Mouse (Mus musculus) testis, adult 2 months (tissue): ENCODE data around the gene Rad51ap1. TPM values are rescaled to one million over a fixed set of nuclear protein-coding genes. Genes with fewer than 3 reads are reported as not detected.

Source experiments
- H3K27ac ChIP-seq: fragments of 200-500 bp; 2 replicates; pipeline ENCODE4 v1.5.1; 2012; ENCODE audit warnings: low read depth, low read length; ENCODE audit not compliant: control insufficient read depth, insufficient read depth
- H3K27me3 ChIP-seq: fragments of 200-500 bp; 2 replicates; pipeline ENCODE4 v1.6.1; 2012; ENCODE audit warnings: mild to moderate bottlenecking, low read length, moderate library complexity; ENCODE audit not compliant: control insufficient read depth, insufficient read depth
- H3K36me3 ChIP-seq: fragments of 200-500 bp; 2 replicates; pipeline ENCODE4 v1.6.1; 2012; ENCODE audit warnings: mild to moderate bottlenecking, low read length; ENCODE audit not compliant: control insufficient read depth, insufficient read depth
- H3K4me1 ChIP-seq: fragments of 200-500 bp; 2 replicates; pipeline ENCODE4 v1.6.1; 2012; ENCODE audit warnings: low read length; ENCODE audit not compliant: control insufficient read depth, insufficient read depth
- H3K4me3 ChIP-seq: fragments of 200-500 bp; 2 replicates; pipeline ENCODE4 v1.5.1; 2012; ENCODE audit warnings: low read depth, mild to moderate bottlenecking, low read length, moderate library complexity, mixed read lengths; ENCODE audit not compliant: control insufficient read depth
- CTCF ChIP-seq: fragments of 200-500 bp; IDR thresholded peaks from 2 replicates; pipeline ENCODE4 v1.5.1; 2012; ENCODE audit warnings: low read depth, mild to moderate bottlenecking, inconsistent platforms, low read length, moderate library complexity; ENCODE audit not compliant: control insufficient read depth, insufficient read depth, insufficient replicate concordance
- POLR2A ChIP-seq: fragments of 200-500 bp; IDR thresholded peaks from 2 replicates; pipeline ENCODE4 v1.6.1; 2012; ENCODE audit warnings: low read depth, mild to moderate bottlenecking, inconsistent platforms, low read length, moderate library complexity; ENCODE audit not compliant: control insufficient read depth
- polyA plus RNA-seq: library from polyadenylated mRNA; depleted of rRNA; stranded (reverse); fragments of >200 nt; gene quantifications from 2 replicates; pipeline ENCODE4 v1.2.3, GENCODE M21; 2012; rRNA removed

Rad51ap1 gene
- 15.9 and 16.0 TPM in 2 replicates for polyA plus RNA-seq

- Histone ChIP-seq H3K4me3 (peak within 1 kb of the TSS; percentile 97), H3K4me1 (peaks cover 3% of the 10 kb centered on the region; the same call in 1 of the 2 replicates)
- TF ChIP-seq POLR2A: peak; percentile 87
- TF ChIP-seq CTCF: no peak
These were observed at the start of gene Rad51ap1, which contains the start of gene D6Wsu163e for GRCm38 (mm10) chr6:126939487-126940171. Gene Rad51ap1, minus strand, starts transcription at chr6:126939587. Gene D6Wsu163e, plus strand, starts transcription at chr6:126939962.

DNA sequence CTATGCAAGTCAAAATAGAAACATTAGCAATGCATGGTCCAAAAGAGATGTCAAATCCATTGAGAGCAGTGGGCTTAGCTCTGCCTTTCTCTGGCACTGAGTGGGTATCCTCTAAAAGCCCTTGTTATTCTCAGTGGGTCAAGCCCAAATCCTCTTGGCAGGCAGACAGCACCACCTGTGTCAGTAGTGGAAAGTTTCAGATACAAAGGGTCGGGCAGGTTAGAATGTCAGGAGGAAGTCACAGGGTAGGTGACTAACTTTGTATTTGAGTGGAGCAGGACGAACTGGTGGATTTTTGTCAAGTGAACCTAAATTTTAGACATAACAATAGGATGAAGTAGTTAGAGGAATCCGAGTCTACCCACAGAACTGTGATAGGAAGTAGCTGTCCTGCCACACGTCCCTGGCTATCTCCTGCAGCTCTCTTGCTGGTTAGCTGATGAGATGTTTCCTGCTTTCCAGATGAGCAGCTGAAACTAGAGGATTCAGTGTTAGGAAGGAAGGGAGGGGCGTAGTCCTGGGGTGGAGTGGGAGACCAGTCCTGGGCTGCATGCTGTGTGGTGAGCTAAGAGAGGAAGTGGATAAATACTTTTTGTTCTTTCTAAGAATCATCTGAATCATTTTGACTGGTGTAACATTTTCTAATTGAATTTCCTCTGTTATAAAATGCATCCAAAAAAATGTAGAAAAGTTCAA, 42.3 kb upstream of the Rad51ap1 start:
- no peaks in the 10 kb centered on the region for H3K27me3 ChIP-seq
- H3K4me3 ChIP-seq: no peak overlapping the region
- H3K4me1 ChIP-seq: no peaks in the 10 kb centered on the region
- H3K27ac ChIP-seq: no peak overlapping the region
- TF ChIP-seq CTCF (no peak), POLR2A (no peak)
- no peaks in the 10 kb centered on the region for H3K36me3 ChIP-seq

More at GRCm38 (mm10) chr6:126939487-126940171, at the start of gene Rad51ap1, which contains the start of gene D6Wsu163e:
- Histone ChIP-seq H3K36me3 (no peaks in the 10 kb centered on the region), H3K27ac (peak within 1 kb of the TSS; percentile 90), H3K27me3 (no peaks in the 10 kb centered on the region)

DNA sequence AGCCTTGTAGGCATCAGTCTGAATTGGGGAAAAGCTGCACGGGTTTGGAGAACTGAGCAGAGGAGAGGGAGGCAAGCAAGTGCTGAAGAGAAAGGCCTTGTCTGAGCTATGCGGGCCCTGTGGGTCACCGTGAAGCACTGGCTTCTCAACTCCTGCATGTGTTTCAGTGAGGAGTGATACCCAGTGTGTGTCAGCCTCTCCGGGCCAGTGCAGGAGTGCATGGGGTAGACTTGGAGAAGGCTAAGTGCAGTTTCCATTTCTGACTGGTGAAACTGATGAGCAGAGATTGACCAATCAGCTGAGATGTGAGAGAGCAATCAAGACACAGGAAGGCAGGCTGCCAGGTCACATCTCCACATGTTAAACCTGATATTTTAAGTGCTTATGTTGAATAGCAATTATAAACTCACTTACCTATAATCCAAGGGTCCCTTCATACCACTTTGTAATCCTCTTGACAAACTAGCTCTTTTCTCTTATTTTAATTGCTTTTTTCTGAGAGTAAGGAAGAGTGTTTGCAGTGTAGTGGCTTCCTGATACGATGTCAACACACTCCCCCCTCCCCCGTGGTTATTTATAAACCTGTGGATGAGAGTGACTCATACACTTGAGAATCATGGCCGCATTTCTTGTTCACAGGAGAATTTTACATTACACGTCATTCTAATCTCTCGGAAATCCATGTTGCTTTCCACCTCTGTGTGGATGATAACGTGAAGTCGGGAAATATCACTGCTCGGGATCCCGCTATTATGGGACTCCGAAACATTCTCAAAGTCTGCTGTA, 27.0 kb upstream of the Rad51ap1 start:
- no peaks in the 10 kb centered on the region for H3K4me1 ChIP-seq
- no peak overlapping the region for H3K4me3 ChIP-seq
- H3K27me3 ChIP-seq: no peaks in the 10 kb centered on the region
- no peak overlapping the region for H3K27ac ChIP-seq
- peaks cover 6% of the 10 kb centered on the region for H3K36me3 ChIP-seq
- TF ChIP-seq POLR2A: no peak

DNA sequence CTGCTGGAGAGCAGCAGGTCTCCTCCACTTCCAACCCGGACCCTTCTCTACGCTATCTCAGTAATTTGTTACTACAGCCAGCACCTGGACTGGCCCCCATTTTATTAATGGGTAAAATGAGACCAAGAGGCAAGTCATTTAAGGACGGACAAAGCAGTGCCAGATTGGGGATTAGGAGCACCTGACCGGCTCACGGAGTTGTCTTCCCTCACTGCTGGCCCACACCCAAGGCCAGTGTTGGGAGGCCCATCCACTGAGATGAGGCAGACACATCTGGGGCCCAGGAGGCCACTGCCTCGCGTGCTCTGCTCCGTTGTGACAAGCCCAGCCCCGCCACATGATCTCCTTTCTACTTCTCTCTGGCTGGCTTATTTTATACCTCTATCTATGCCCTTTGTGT, 24.0 kb upstream of the Rad51ap1 start:
- Histone ChIP-seq H3K36me3 (peaks cover 4% of the 10 kb centered on the region), H3K27me3 (no peaks in the 10 kb centered on the region), H3K4me3 (no peak overlapping the region), H3K4me1 (no peaks in the 10 kb centered on the region), H3K27ac (no peak overlapping the region)
- TF ChIP-seq CTCF: no peak
- TF ChIP-seq POLR2A: no peak

DNA sequence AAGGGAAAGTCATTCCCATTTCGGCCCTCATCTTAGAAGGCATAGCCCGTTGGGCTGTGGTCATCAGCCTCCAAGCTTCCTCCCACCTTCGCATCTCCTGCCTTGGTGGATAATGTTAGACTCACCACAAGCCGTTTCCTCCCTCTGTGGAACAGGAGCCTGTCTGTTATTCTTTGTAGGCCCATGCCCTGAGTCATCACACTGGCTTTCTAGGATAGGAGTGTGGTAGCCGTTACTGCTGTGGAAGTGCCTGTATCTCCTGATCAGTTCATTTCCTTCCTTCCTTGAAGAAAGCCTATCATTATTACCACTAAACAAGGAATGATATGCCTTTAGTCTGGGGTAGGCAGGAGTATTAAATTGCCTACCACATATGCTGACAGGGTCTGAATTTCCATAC, 23.3 kb upstream of the Rad51ap1 start:
- Histone ChIP-seq H3K27me3 (no peaks in the 10 kb centered on the region), H3K36me3 (peaks cover 4% of the 10 kb centered on the region), H3K4me3 (no peak overlapping the region), H3K27ac (no peak overlapping the region), H3K4me1 (no peaks in the 10 kb centered on the region)
- TF ChIP-seq POLR2A: no peak
- TF ChIP-seq CTCF: no peak

DNA sequence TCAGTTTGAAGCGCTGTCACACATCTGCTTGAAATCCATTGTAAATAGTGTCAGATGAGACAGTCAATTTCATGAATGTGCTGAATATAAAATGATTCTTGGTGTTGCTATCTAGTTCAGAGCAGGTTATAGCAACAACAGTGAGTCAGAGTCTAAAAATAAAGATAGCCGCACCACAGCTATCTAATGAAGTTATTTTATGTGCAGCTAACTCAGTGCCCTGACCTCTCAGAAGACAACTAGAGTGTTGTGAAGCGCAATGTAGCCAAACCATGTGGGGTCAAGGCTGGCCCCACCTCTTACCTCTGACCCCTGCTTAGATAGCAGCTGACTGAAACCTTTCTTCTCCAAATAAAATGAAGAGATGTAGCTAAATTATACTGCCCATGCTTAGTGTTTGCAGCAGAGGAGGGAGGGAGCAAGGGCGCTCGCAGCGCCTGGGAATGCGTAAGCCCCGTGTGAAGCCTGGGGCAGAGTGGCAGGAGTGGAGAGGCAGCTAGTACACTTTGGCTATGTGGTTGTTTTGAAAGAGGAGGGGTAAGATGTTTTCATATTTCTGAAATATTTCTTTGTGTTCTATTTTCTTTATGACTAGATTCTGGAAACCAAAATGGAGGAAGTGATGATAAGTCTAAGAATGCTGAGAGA, 22.1 kb upstream of the Rad51ap1 start:
- no peak for TF ChIP-seq POLR2A
- TF ChIP-seq CTCF: 0 out of 2 replicates have a peak, but pooled peaks have one; percentile 3
- Histone ChIP-seq H3K4me1 (no peaks in the 10 kb centered on the region), H3K27ac (no peak overlapping the region), H3K36me3 (peaks cover 4% of the 10 kb centered on the region), H3K27me3 (no peaks in the 10 kb centered on the region), H3K4me3 (no peak overlapping the region)

DNA sequence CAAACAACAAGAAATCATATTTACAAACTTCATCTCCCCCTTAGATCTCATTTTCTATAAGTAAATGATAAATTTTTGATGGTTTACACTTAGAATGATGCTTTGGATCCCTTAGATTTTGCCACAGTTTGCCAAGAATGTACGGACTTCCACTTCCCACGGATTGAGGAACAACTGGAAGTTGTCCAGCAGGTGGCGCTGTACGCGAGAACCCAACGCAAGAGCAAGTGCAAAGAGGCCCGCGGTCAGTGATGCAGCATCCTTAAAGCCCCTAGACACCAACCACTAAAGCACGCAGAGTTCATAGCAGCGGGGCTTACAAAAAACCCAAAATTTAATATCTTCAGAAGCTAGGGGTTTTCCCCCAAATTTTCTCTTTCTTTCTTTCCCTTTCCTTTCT, 16.3 kb upstream of the Rad51ap1 start:
- TF ChIP-seq POLR2A: no peak
- TF ChIP-seq CTCF: peak; percentile 90; the same call in 1 of the 2 replicates
- H3K4me1 ChIP-seq: no peaks in the 10 kb centered on the region
- H3K27ac ChIP-seq: no peak overlapping the region
- no peaks in the 10 kb centered on the region; the same call in none of the 2 replicates for H3K36me3 ChIP-seq
- no peak overlapping the region for H3K4me3 ChIP-seq
- no peaks in the 10 kb centered on the region for H3K27me3 ChIP-seq
